Mouse (Mus musculus) heart, adult 8-10 months (tissue): ENCODE data around the gene Tle6. TPM values are rescaled to one million over a fixed set of nuclear protein-coding genes. Genes with fewer than 3 reads are reported as not detected.
"Not testable (repeated sequence)": the region's sequence is repeated elsewhere in the genome, so short reads cannot be mapped to it uniquely, and the experiment has no call there.

ENCODE experiments used
- DNase-seq: peaks from one replicate; pipeline ENCODE4 v3.0.0; 2022; ENCODE audit warnings: low spot score
- total RNA-seq, 4 experiments: library from RNA; stranded (reverse); gene quantifications; 2 replicates each; pipeline ENCODE4 v1.2.4; 2022

Gene Tle6
- 10 to 100 TPM in 1 of 4 experiments, 1 to 10 TPM in 3; 6.8 to 12.7 (median 9.3) TPM for total RNA-seq

DNA sequence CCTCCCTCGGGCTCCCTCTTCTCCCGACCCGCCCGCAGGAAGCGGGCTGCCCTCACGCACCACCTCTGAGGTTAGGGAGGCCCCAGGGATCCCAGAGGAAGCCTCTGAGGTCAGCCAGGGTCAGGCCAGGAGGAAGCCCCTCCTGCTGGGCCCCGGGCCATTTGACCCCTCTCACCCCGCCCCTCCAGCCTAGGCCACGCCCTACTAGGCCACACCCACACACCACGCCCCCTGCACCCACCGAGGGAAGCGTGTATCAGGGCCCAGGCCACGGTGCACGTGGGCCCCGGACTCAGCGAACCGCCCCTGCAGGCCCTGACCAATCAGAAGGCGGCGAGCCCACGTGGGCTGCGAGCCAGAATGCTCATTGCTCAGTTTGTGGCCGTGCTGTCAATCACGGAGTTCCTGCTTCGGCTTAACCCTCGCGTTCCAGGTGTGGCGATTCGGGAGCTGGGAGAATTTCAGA is at the start of gene Tle6:
Gene Tle6, minus strand, starts transcription at position 336 of the 466 bp plus-strand sequence.
- DNase-seq, result peak; percentile 92

DNA sequence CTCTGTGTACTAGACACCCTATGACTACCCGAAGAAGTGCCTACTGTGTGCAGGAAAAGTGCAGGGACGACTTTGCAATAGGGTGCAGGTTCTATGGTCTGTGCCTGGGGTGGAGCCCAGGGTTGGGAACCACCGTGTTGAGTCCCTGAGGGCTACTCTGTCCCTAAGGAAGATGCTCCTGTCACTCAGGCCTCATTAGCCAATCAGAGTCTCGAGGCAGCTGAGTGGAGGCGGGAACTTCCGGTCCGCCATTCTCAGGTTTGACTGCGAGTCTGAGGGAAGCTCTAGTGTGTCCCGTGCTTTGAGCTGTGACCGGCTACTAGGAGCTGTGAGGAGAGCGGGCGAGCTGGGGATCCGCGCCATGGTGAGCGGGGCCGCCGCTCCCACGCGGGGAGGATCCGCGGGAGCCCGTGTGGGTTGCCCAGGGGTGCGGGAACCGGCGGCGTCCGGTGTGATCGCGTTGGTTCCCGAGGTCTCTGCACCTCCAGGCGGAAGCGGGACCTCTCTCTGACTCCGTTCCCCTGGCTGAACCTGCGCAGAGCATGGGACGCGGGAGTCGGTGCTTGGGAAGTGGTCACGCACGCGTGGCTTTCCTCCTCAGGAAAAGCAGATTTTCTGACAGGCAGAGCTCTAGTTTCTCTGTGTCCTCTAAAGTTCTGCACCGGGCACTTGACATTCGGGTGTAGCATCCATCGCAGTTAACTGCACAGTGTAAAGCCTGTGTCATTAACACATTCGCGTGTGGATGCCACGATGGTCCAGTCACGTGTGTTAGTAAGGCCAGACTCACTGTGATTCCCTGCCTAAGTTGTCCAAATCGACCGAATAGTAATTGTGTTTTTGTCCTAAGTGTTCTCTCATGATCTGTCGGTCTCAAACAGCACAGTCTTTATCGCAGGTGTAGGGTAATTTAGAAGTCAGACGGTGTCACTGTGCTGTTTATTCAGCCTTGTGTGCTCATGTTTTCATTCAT is 48.2 kb upstream of the Tle6 start, which contains the start of gene Gm10778:
Gene Gm10778, plus strand, starts transcription at position 257 of the 973 bp plus-strand sequence.
- peak; percentile 91 for DNase-seq

DNA sequence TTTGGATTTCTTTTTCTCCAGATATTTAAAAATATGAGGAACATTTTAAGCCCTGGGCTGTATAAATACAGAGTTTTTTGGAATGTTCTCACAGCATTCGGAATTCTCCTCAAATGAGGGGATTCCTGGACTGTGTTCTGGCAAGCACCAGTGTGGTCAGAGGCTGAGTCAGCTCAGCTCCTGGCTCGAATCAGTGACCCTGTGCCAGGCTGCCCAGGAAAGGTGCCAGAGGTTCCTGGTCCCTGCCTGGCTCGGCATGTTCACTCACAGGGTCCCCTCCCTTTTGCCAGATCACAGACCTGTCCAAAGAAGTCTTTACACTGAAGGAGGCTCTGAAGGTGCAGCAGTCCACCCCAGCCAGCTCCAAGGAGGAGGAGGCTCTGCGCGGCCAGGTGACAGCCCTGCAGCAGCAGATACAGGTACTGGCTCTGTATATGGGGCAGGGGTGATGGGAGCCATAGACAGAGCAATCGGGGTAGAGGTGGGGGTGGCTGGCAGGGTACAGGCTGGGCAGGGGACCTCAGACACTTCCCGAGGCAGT is 45.2 kb upstream of the Tle6 start:
- DNase-seq, result no peak

DNA sequence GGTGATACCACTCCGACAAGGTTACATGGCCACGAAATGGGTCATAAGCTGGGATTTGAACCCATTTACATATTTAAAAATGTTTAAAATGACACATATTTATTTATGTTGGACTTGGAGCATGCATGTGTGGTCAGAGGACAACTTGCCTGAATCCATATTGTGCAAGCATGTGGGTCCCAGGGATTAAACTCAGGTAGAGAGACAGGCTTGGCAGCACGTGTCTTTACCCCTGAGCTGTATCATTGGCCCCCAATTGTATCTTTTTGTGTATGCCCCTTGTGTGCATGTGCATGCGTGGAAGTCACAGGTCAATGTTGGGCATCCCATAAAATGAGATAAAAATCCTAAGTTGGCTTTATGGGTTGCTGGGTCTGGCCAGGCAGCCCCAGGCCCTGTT is 44.5 kb upstream of the Tle6 start:
- no peak for DNase-seq

DNA sequence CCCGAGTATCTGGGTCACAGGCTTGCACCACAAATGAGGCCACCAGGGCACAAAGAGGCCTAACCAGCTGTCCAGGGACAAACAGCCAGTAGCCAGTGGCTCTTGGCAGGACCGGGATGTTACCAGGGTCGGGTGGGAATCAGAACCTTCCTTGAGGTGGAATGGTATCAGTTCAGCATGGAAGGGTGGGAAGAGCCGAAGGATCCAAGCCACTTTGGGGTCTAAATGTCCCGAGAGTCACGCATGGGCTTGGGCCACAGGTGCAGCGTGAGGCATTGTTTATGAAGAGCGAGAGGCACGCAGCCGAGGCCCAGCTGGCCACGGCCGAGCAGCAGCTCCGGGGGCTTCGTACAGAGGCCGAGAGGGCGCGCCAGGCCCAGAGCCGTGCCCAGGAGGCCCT is 43.8 kb upstream of the Tle6 start:
- no peak for DNase-seq

DNA sequence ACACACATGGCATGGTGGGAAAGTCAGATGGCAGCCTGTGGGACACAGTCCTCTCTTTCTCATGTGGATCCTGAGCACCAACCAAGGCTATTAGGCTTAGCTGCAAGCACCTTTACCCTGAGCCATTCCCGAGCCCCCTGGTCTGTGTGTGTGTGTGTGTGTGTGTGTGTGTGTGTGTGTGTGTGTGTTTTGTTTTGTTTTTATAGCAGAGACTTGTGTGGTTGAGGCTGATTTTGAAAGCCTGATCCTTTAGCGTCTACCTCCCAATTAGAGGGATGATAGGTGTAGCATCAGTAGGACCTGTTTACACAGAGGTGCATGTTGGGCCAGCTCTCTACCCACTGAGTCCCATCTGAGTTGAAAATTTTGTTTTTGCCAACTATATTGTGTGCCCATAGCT is 43.3 kb upstream of the Tle6 start:
- no peak for DNase-seq

DNA sequence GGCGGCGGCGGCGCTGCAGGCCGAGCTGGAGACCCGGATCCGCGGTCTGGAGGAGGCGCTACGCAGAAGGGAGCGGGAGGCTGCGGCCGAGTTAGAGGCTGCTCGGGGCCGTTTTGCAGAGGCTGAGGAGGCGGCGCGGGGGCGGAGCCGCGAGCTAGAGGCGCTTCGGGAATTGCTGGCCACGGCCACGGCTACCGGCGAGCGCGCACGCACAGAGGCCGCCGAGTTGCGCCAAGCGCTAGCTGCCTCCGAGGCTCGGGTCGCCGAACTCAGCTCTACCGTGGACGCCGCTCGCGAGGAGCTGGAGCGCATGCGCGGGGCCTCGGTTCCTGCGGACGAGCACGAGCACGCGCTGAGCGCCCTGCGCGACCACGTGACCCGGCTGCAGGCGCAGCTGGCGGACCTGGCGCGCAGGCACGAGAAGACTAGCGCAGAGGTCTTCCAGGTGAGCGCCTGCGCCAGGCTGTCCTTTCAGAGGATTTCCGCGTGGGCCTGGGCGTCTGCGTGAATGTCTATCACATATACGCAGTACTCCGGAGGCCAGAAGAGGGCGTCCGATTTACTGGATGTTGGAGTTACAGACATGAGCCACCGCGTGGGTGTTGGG is 42.7 kb upstream of the Tle6 start:
- DNase-seq, result peak; percentile 93

DNA sequence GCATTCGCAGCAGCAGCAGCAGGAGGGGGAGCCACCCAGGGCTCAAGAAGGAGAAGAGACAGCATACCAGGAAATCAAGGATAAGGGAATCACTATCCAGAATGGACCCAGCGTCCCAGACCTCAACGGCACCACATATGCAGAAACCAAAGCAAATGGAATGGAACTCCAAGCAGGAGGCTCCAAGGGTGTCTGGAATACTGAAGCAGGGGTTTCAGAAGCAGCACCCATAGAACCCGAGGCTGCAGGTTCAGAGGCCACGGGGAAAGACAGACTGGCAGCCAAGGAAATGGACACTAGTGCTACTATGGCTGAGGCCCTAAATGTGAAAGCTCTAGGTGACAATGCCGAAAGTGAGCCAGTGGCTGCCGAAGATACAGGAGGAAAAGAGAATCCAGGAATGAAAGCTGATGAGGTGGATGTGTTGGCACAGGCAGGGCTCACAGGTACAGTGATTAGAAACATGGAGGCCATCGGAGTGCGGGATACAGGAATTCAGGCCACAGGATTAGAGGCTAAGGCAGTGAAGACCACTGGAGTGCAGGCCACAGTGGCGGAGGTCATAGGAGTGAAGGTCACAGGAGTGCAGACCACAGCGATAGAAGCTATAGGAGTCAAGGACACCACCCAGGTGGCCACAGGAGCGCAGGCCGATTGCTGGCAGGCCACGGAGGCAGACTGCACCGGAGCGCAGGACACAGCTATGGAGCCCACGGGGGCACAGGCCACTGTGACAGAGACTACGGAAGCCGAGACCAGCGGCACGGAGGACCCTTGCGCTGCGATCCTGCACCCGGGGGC is 42.0 kb upstream of the Tle6 start:
- no peak for DNase-seq

DNA sequence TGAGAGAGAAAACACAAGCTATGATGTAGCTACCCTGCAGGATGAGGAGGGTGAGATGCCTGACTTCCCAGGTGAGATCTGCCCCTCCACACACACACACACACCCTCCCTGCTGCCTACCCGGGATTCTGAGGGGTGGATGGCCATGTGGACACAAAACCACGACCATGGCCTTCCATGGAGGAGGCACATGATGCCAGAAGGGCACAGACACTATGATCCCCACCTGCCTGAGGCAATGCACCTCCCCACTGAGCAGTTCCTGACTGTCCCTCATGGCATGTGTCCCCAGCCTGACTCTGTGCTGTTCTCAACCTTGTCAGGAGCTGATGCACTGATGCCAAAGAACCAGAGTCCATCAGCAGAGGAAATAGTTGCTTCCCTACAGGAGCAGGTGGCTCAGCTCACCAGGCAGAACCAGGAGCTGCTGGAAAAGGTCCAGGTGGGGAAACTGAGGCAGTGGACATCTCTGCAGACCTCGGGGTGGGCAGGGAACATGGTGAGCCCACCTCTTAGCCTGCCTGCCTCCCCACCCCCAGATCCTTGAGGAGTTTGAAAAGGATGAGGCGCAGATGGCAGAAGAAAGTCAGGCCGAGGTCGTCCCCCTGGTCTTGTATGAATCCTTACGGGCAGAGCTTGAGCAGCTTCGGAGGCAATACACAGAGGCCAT is 41.2 kb upstream of the Tle6 start:
- no peak for DNase-seq

DNA sequence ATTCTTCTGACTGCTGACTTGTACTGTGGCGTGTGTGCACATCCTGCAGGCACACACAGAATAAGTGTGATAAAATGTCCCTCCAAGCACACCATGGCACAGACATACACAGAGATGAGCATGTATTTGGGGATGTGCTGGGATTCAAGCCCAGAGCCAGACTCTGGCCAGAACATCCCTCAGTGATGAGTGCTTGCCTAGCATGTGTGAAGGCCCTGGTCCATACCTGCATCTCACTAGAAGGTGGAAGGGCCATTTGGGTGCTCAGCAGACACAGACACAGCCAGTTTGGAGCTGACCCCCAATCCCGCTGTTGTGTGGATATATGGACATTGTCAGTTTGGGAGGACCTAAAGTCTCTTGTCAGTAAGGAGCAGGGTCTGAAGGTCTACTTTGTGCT is 40.7 kb upstream of the Tle6 start:
- no peak for DNase-seq

DNA sequence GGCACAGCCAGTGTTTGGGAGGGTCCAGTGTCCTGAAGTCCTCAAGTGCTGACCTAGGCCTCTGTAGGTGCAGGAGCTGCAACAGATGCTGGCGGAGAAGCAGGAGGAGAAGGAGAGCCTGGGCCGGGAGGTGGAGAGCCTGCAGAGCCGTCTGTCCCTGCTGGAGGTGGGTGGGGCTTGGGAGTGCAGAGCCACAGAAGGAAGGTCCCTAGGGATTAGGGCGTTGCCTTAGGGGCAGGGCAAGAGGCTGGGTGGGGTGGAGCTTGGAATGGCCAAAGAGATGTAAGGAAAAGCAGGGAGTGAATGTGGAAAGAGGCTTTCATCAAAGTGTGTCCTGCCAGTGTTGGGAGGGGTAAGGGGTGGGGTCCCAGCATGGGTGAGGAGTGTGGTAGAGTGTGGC is 40.0 kb upstream of the Tle6 start:
- DNase-seq, result not testable (repeated sequence)

DNA sequence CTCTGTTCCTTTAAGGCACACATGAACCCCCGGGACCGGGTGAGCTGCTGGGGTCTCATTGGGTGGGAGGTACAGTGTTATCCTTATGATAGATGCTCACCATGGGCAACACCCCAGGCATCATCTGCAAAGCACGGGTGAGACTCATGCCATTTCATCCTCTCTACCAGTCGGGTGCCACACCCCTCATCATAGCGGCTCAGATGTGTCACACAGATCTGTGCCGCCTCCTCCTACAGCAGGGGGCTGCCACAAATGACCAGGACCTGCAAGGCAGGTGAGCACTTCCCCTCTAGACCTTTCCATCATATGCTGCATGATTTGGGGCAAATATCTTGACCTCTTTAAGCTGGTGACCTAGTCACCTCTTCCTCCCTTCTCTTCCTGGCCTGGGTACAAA is 37.2 kb upstream of the Tle6 start:
- DNase-seq, result no peak

DNA sequence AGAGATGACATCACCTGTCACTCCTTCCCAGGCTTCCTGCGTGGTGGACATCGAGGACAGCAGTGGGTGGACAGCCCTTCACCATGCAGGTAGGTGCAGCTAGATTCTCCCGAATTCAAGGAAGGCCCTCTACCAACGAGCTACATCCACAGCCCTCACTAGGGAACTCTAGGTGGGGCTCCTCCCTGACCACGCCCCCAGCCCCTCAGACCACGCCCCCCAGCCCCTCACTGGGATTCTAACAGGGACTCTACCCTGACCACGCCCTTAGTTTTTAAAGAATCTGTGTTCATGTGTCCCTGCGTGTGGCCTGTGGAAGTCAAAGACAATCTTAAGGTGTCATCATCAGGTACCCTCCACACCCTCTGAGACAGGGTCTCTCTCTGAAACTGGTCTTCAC is 35.5 kb upstream of the Tle6 start:
- DNase-seq, result no peak

DNA sequence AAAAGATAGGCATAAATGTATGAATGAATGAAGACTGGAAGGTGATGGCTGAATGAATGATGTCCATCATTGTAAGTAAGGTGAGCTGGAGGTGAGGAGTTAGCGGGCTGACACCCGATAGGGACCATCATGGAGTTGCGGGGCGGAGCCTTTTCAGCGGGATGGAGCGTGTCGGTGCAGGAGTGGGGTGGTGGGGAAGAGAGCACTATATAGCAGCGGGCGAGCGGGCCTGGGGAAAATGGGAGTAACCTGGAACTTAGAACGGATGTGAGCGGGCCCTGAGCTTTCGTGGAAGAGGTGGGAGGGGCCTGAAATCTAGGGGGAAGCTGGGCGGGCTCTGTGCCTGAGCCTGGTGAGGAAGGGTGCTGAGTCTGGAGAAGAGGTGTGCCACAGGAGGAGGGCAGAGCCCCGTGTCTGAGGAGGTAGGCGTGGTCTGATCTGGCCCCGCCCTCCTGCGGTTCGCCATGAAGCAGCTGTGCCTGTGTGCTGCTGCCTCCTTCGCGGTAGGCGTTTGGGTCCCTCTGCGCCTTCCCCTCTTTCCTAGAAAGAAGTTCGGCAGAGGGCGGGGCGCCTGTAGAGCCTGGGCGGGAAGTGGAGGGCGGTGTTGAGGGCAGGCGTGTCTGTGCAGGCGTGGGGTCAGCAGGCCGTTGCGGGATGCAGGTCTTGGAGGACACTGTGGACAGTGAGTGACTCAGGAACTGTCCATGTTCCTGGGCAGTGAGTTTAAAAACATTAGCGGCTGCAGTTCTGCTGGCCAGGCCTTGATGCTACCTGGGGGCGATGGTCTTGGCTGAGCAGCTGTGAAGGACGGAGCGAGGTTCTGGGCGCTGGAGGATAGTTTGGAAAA is 32.6 kb upstream of the Tle6 start:
- peak; percentile 62 for DNase-seq

DNA sequence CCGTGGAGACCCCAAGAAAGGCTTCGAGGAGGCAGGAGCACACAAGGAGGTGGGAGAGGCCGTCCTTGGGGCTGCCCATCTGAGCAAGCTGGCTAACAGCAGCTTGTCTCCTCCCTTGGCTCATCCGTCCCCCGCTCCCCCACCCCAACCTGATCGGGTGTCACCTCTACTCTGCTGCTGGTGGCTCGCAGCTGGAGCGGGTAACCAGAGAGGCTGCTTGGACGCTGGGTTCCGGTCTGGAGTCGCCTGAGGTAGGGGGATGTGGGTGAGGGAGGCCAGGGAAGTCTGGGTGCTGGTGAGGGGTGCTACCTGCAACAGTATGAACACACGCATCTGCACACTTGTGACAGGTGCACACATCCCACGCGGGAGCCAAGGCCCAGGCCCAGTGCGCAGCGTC is 27.5 kb upstream of the Tle6 start, which contains the start of gene Ankrd24:
Gene Ankrd24, plus strand, starts transcription at position 151 of the 400 bp plus-strand sequence.
- no peak for DNase-seq

DNA sequence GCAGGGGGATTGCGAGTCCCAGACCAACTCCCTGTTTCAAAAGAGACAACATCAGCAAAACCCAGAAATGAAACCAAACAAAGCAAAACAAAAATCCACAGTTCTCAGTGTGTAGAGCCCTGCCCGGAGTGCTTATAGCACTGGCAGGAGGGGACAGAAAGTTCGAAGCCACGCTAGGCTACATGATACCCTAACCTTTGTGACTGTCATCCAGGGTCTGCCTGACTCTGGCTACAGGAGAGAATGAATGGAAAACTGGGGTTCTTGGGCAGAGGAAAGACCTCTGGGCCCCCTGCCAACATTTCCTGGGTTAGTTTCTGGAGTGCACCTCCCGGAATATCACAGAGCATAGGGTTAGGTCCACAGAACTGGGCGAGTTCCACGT is 27.0 kb upstream of the Tle6 start:
- no peak for DNase-seq

DNA sequence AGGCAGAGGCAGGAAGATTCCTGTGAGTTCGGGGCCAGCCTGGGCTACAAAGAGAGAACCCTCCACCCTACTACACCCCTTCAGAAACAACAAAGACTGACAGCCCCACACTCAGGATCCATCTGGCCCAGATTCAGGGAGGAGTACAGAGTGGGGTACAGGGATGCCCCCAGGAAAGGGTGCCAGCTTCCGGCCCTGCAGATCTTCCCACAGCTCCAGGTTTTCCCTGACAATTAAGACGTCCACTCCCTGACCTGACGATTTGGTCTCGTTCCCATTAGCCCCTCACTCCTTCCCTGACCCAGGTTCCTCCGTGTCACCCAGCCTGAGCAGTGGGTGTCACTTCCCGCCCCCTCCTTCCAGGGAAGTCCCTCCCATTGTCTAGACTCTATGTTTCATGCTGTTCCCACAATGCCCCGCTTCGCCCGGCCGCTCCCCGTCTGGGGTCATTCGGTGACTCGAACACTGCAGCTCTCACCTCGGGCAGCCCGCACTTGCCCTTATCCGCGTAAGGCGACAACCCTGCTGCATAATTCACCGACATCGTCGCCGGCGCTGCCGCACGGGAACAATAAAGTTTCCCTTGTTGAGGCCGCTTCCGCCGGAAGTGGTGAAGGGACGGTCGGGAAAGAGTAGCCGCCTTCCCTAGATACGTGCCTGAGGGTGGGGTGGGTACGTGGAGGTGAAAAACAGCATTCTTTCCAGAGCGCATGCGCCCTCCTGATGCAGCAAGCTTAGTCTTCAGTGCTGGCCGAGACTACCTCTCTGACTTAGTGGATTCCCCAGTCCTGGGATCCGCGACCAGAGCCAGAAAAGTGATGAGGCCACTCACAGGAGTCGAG is 26.3 kb upstream of the Tle6 start, which contains the start of gene Sirt6:
Gene Sirt6, minus strand, starts transcription at position 804 of the 842 bp plus-strand sequence.
- DNase-seq, result peak; percentile 91

DNA sequence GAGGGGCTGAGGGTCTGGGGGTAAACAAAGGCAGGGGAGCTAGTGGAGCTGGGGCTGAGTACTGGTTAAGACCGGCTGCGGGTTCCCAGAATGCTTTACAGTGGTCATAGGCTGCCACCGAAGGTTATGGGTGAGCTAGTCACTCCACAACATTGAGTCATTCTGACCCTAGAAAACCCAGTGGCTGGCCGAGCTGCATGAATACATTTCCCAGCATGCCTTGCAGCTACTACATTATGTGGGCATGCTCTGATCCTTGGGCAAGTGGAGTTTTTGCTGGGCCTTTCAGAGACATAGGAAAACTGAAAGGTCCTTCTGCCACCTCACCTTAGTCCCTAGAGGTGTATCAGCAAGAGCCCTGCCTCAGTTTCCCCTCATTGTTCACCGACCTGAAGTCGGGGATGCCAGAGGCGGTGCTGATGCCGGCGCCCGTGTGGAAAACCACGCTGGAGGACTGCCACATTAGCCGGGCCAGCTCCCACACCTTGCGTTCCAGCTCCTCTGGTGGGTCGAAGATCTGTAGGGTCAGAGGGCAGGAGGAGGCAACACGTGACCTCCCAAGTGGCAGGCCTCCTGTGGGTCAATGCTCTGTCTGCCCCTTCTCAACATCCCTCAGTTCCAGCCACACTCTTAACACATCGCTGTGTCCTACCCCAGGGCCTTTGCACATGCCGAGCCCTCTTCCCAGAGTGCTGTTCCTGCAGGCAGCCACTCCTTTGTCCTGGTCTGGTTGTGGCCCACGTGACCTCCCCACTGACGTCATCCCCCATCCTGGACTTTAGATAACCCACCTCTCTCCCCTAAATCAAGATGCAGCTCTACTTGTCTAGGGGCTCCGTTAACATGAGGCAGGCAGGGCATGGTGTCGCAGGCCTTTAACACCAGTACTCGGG is 25.5 kb upstream of the Tle6 start:
- DNase-seq, result no peak
